Comparison of ENCODE assay signal across 11 mouse cellular contexts in the genomic region with DNA sequence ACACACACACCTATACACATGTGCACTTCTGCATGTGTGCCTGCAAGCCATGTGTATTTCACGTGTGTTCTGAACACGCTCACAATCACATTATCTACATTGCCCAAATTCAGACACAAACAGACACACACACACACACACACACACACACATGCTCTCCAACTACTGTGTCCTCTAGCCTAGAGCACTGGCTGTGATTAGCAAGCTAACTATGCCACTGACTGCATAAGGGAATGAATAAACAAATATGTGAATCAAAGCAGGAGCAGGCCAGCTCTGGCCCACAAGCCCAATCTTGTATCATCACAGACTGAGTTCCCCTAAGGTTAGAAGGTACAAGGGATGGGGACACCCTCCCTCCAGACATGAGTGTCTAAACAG.
DNase-seq lines count a peak whose midpoint lies in the region; ATAC-seq and TF ChIP-seq lines count a peak whose summit lies in the region.
"Had no signal": no experiment of that assay in that cellular context is flagged by ENCODE, and none has a peak within 500 bp of the region (broad histone marks: within the 10 kb centered on the region; RNA-seq: fewer than 3 reads in every experiment).

No protein-coding gene starts in this region.

- DNase-seq in lung, postnatal 0 days (ENCODE audit: low spot score): no peak
- DNase-seq in lung, adult 2 months: no peak
- DNase-seq in adrenal gland, postnatal 36 days: no peak
- no peak for DNase-seq in testis, postnatal 10 days (ENCODE audit: low spot score)
- no peak for DNase-seq in embryo, embryonic 10.5 days (ENCODE audit: low spot score)
- DNase-seq: liver, postnatal 0 days; thymus, postnatal 25 days had no signal

- no peaks in the 10 kb centered on the region for H3K36me3 ChIP-seq in lung, postnatal 0 days (ENCODE audit: insufficient read depth, low read length)
- no peaks in the 10 kb centered on the region for H3K36me3 ChIP-seq in forebrain, embryonic 16.5 days (ENCODE audit: control insufficient read depth, insufficient read depth)
- peaks cover 11% of the 10 kb centered on the region; the same call in 1 of the 2 replicates for H3K36me3 ChIP-seq in limb, embryonic 12.5 days
- H3K36me3 ChIP-seq in neural tube, embryonic 13.5 days: no peaks in the 10 kb centered on the region

- TF ChIP-seq CTCF in lung, postnatal 0 days (IDR thresholded peaks at IDR 0.05): no peak
- TF ChIP-seq CTCF in lung, adult 2 months (IDR thresholded peaks at IDR 0.05; ENCODE audit: insufficient read depth, low read length): no peak

- no peaks in the 10 kb centered on the region for H3K27me3 ChIP-seq in lung, postnatal 0 days (replicated peaks; ENCODE audit: insufficient read depth, low read length)
- H3K27me3 ChIP-seq in forebrain, embryonic 16.5 days (replicated peaks; ENCODE audit: control insufficient read depth, insufficient read depth, low read length): no peaks in the 10 kb centered on the region
- no peaks in the 10 kb centered on the region for H3K27me3 ChIP-seq in limb, embryonic 12.5 days
- no peaks in the 10 kb centered on the region for H3K27me3 ChIP-seq in neural tube, embryonic 13.5 days

- H3K4me2 ChIP-seq in lung, postnatal 0 days (replicated peaks; ENCODE audit: low read depth, low read length): no peak overlapping the region
- peak overlapping the region; percentile 21; the same call in 1 of the 2 replicates for H3K4me2 ChIP-seq in forebrain, embryonic 16.5 days (ENCODE audit: low read length)
- H3K4me2 ChIP-seq in limb, embryonic 12.5 days: no peak overlapping the region
- no peak overlapping the region for H3K4me2 ChIP-seq in neural tube, embryonic 13.5 days

- ATAC-seq in lung, postnatal 0 days: peak; percentile 17; the same call in 1 of the 2 replicates
- peak; percentile 42 for ATAC-seq in forebrain, embryonic 16.5 days
- no peak for ATAC-seq in limb, embryonic 12.5 days (ENCODE audit: insufficient number of reproducible peaks, insufficient read depth, low FRiP score, low TSS enrichment, low read depth)
- peak; percentile 29 for ATAC-seq in neural tube, embryonic 13.5 days (ENCODE audit: low read depth)
- ATAC-seq: liver, postnatal 0 days had no signal

- no peak overlapping the region for H3K4me3 ChIP-seq in lung, postnatal 0 days (ENCODE audit: low read depth, low read length)
- no peak overlapping the region for H3K4me3 ChIP-seq in lung, adult 2 months (replicated peaks; ENCODE audit: extremely low read depth, low read depth, low read length)
- no peak overlapping the region for H3K4me3 ChIP-seq in forebrain, embryonic 16.5 days (replicated peaks; ENCODE audit: low read length)
- no peak overlapping the region for H3K4me3 ChIP-seq in limb, embryonic 12.5 days (replicated peaks)
- no peak overlapping the region for H3K4me3 ChIP-seq in neural tube, embryonic 13.5 days
- H3K4me3 ChIP-seq: layer of hippocampus, adult 2 months had no signal

- no peak overlapping the region for H3K27ac ChIP-seq in lung, postnatal 0 days (ENCODE audit: low read length)
- H3K27ac ChIP-seq in forebrain, embryonic 16.5 days (ENCODE audit: low read length): peak overlapping the region; percentile 56
- peak overlapping the region; percentile 45; the same call in 1 of the 2 replicates for H3K27ac ChIP-seq in limb, embryonic 12.5 days
- peak overlapping the region; percentile 79 for H3K27ac ChIP-seq in neural tube, embryonic 13.5 days (replicated peaks)
- H3K27ac ChIP-seq: layer of hippocampus, adult 2 months had no signal

- no peak for TF ChIP-seq EP300 in lung, postnatal 0 days (IDR thresholded peaks at IDR 0.05)

- H3K9ac ChIP-seq in lung, postnatal 0 days (replicated peaks; ENCODE audit: low read depth): no peak overlapping the region
- H3K9ac ChIP-seq in forebrain, embryonic 16.5 days (replicated peaks; ENCODE audit: low read depth, low read length): no peak overlapping the region
- no peak overlapping the region for H3K9ac ChIP-seq in limb, embryonic 12.5 days (replicated peaks)
- H3K9ac ChIP-seq in neural tube, embryonic 13.5 days: peak overlapping the region; percentile 38; the same call in 1 of the 2 replicates
- H3K9ac ChIP-seq: liver, postnatal 0 days had no signal

- TF ChIP-seq POLR2A in lung, adult 2 months (IDR thresholded peaks at IDR 0.05; ENCODE audit: borderline replicate concordance, extremely low read depth, low read depth, low read length): no peak

- 77% methylated on average over 2 of the region's 2 CpGs for WGBS in lung, postnatal 0 days
- 76% methylated on average over 2 of the region's 2 CpGs for WGBS in lung, adult 2 months
- WGBS in forebrain, embryonic 16.5 days: 52% methylated on average over 2 of the region's 2 CpGs
- WGBS in limb, embryonic 12.5 days: 82% methylated on average over 2 of the region's 2 CpGs
- WGBS in neural tube, embryonic 13.5 days: 81% methylated on average over 2 of the region's 2 CpGs

- H3K9me3 ChIP-seq in lung, postnatal 0 days (ENCODE audit: low read length): no peaks in the 10 kb centered on the region
- no peaks in the 10 kb centered on the region for H3K9me3 ChIP-seq in forebrain, embryonic 16.5 days (ENCODE audit: control insufficient read depth, low read length)
- no peaks in the 10 kb centered on the region for H3K9me3 ChIP-seq in limb, embryonic 12.5 days
- no peaks in the 10 kb centered on the region for H3K9me3 ChIP-seq in neural tube, embryonic 13.5 days

- H3K4me1 ChIP-seq in lung, postnatal 0 days (ENCODE audit: insufficient read depth, low read depth, low read length): no peaks in the 10 kb centered on the region
- no peaks in the 10 kb centered on the region for H3K4me1 ChIP-seq in lung, adult 2 months (ENCODE audit: control insufficient read depth, insufficient read depth, low read length)
- H3K4me1 ChIP-seq in forebrain, embryonic 16.5 days (replicated peaks; ENCODE audit: control insufficient read depth, insufficient read depth, low read length): peaks cover 17% of the 10 kb centered on the region
- peaks cover 36% of the 10 kb centered on the region for H3K4me1 ChIP-seq in limb, embryonic 12.5 days (replicated peaks)
- peaks cover 51% of the 10 kb centered on the region for H3K4me1 ChIP-seq in neural tube, embryonic 13.5 days (replicated peaks)
